Mouse (Mus musculus) heart, postnatal 0 days (tissue): ENCODE data around the gene Klk10.

ENCODE experiments used
- CTCF ChIP-seq: IDR thresholded peaks from 2 replicates; pipeline ENCODE4 v1.5.1; 2016; ENCODE audit warnings: antibody characterized with exemption, control low read depth, low read depth
- EP300 ChIP-seq: IDR thresholded peaks from 2 replicates; pipeline ENCODE4 v1.6.1; 2016; ENCODE audit warnings: antibody characterized with exemption, low read depth

- TF ChIP-seq CTCF (no peak), EP300 (no peak)
Observed at GRCm38 (mm10) chr7:43799876-43800275, 19.0 kb downstream of the Klk10 start.
